Mouse (Mus musculus) fibroblast of lung, adult 2 months (primary cell): Measurements from ENCODE around the gene Efnb2.

Experiments
- DNase-seq: peaks from one replicate; pipeline ENCODE4 v3.0.0-alpha.2; 2011; ENCODE audit warnings: low read depth

Efnb2 gene

DNA sequence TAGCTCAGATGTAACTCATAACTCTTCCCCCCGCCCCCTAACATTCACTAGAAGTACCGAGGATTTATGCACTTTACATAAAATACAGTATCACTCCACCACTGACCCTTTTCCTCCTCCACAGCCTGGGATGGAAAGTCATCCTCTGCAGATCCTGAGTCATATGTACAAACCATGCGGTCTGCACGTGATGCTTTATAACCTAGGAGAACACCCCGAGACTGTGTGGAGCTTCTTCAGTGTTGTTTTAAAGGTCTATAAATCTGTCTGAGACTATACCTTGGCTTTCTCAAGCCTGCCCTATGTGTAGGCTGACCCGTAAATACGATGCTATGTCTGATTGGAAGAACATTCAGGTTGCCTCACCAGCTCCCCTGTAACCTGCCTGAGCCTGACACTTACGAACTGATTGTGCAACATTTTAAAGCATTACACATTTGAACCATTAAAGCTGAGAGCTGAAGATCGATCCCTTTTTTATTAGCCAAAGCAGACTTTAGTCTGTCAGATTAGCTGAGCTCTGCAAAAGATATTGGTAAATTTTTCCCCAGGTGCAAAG lies 92.7 kb downstream of the Efnb2 start:
- no peak for DNase-seq
